Mouse (Mus musculus): ENCODE results near the gene Fcgr3. TPM values are rescaled to one million over a fixed set of nuclear protein-coding genes. Genes with fewer than 3 reads are reported as not detected.

The Fcgr3 gene
- polyA plus RNA-seq, 1 experiment: 56.7 TPM

DNA sequence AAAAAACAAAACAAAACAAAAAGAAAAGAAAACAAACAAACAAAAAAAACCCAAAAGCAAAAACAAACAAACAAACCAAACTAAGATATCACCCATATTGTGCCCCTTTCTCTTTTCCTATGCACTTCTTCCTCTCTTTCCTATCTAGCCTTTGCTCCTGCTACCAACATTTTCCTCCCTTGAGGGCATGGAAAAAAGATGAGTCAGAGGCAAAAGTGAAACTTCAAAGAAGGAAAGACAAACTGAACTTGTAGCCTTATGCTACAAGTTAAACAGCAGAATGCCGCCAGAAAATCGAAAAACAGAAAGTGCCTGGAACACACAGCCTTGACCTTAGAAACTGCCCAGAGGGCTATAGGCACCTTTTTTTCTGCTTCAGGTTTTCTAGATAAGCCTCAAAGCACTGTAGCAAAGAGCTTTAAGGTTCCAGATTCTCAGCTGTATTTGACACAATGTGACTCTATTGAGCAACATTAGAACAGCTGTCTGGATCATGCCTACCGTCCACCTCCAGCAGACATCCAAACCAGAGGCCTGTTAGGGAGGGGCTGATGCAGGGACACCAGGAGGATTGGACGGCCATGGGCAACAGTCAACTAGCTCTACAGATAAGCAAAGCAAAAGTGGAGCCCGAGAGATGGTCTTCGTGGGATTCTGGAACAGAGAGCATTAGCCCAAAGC lies 47.9 kb downstream of the Fcgr3 start:
- no peak for TF ChIP-seq POLR2A (IDR thresholded peaks at IDR 0.05; ENCODE audit: borderline replicate concordance, control insufficient read depth, low read depth, low read length)
- no peak for TF ChIP-seq CTCF (IDR thresholded peaks at IDR 0.05; ENCODE audit: control insufficient read depth, insufficient read depth, low read length)
- 38% methylated on average over 6 of the region's 6 CpGs for WGBS
- H3K4me3 ChIP-seq (replicated peaks; ENCODE audit: control insufficient read depth, low read depth, low read length): peak overlapping the region; percentile 2
- peak overlapping the region; percentile 96 for H3K27ac ChIP-seq (ENCODE audit: control insufficient read depth, insufficient read depth, low read depth, low read length, poor library complexity)
- peaks cover 1% of the 10 kb centered on the region; the same call in 1 of the 2 replicates for H3K4me1 ChIP-seq (ENCODE audit: control insufficient read depth, insufficient read depth, low read length)

DNA sequence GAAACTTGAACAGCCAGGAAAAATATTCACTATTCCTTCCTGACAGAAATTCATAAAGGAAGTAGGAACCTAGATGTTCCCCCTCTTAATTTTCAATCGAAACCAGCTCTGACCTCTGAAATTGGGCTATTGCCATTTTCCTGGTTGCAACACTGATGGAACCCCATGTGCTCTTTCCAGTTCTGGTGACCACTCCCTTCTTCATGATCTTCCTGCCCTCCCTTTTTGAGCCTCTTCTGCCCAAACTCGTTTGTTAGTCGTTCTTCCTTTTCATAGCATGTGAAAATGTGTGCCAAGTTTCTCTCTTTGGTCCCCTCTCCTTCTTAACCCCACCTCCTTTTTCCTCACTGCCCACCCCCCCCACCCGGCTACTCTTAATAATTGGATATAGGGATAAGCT lies 53.0 kb downstream of the Fcgr3 start:
- H3K4me3 ChIP-seq (replicated peaks; ENCODE audit: control insufficient read depth, low read depth, low read length): no peak overlapping the region
- TF ChIP-seq CTCF (IDR thresholded peaks at IDR 0.05; ENCODE audit: control insufficient read depth, insufficient read depth, low read length): no peak
- TF ChIP-seq POLR2A (IDR thresholded peaks at IDR 0.05; ENCODE audit: borderline replicate concordance, control insufficient read depth, low read depth, low read length): no peak
- 47% methylated on average over 4 of the region's 4 CpGs for WGBS
- H3K27ac ChIP-seq (ENCODE audit: control insufficient read depth, insufficient read depth, low read depth, low read length, poor library complexity): no peak overlapping the region
- H3K4me1 ChIP-seq (ENCODE audit: control insufficient read depth, insufficient read depth, low read length): peaks cover under 1% of the 10 kb centered on the region; the same call in 1 of the 2 replicates

DNA sequence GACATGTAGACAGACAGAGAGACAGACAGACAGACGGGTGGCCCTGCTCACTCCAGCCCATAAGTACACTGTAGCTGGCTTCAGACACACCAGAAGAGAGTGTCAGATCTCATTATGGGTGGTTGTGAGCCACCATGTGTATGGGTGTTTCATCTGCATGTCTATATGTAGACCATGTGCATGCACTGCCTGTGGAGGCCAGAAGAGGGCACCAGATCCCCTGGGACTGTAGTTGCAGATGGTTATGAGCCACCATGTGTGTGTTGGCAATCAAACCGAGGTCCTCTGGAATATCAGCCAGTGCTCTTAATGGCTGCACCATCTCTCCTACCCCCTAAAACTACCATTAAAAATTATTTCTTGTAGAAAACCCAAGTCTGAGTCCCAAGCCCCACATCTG lies 57.8 kb downstream of the Fcgr3 start:
- TF ChIP-seq POLR2A (IDR thresholded peaks at IDR 0.05; ENCODE audit: borderline replicate concordance, control insufficient read depth, low read depth, low read length) (no peak), CTCF (IDR thresholded peaks at IDR 0.05; ENCODE audit: control insufficient read depth, insufficient read depth, low read length) (peak; percentile 77)
- H3K4me3 ChIP-seq (replicated peaks; ENCODE audit: control insufficient read depth, low read depth, low read length): no peak overlapping the region
- 75% methylated on average over 2 of the region's 2 CpGs for WGBS
- H3K4me1 ChIP-seq (ENCODE audit: control insufficient read depth, insufficient read depth, low read length): peaks cover 2% of the 10 kb centered on the region; the same call in 1 of the 2 replicates
- peak overlapping the region; percentile 83 for H3K27ac ChIP-seq (ENCODE audit: control insufficient read depth, insufficient read depth, low read depth, low read length, poor library complexity)

DNA sequence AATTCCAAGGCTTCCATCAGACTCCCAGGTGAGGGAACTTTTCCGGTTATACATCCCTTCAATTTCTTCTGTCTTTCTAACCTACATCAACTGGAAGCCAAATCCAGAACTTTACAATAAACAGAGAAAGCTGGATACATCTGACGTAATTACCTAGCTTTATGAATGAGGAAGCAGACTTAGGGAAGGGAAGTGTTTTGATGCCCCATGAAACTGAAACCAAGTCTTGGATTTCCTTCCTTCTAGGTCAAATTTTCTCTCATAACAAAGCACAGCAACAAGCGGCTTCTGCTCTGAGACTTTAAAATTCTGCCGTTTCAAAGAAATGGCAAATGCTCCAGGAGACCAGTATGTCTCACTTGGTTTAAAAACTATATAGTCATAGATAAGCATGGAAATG lies 58.4 kb downstream of the Fcgr3 start:
- Histone ChIP-seq H3K4me3 (replicated peaks; ENCODE audit: control insufficient read depth, low read depth, low read length) (no peak overlapping the region), H3K27ac (ENCODE audit: control insufficient read depth, insufficient read depth, low read depth, low read length, poor library complexity) (peak overlapping the region; percentile 83; the same call in 1 of the 2 replicates), H3K4me1 (ENCODE audit: control insufficient read depth, insufficient read depth, low read length) (peaks cover 2% of the 10 kb centered on the region; the same call in 1 of the 2 replicates)
- TF ChIP-seq CTCF (IDR thresholded peaks at IDR 0.05; ENCODE audit: control insufficient read depth, insufficient read depth, low read length): no peak
- TF ChIP-seq POLR2A (IDR thresholded peaks at IDR 0.05; ENCODE audit: borderline replicate concordance, control insufficient read depth, low read depth, low read length): no peak
- 25% methylated on average over 4 of the region's 4 CpGs for WGBS

DNA sequence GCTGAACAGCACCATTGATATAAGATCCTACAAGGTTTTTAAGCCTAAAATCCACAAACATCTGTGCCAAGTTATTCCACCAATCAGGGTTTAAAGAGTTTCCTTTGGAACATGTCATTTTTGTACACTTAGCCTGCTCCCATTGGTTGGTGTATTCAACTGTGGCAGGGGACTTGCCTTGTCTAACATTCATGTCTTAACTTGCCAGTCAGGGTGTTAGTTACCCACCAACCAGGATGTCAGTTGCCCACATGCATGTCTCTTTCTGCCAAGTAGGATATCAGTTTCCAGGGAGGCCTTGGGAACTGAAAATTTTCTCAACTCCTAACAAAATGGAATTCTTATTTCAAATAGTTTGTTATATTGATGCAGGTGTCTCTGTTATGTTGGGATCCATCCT lies 59.1 kb downstream of the Fcgr3 start:
- TF ChIP-seq CTCF (IDR thresholded peaks at IDR 0.05; ENCODE audit: control insufficient read depth, insufficient read depth, low read length): no peak
- no peak for TF ChIP-seq POLR2A (IDR thresholded peaks at IDR 0.05; ENCODE audit: borderline replicate concordance, control insufficient read depth, low read depth, low read length)
- no peak overlapping the region for H3K4me3 ChIP-seq (replicated peaks; ENCODE audit: control insufficient read depth, low read depth, low read length)
- H3K4me1 ChIP-seq (ENCODE audit: control insufficient read depth, insufficient read depth, low read length): peaks cover 2% of the 10 kb centered on the region; the same call in 1 of the 2 replicates
- H3K27ac ChIP-seq (ENCODE audit: control insufficient read depth, insufficient read depth, low read depth, low read length, poor library complexity): no peak overlapping the region

DNA sequence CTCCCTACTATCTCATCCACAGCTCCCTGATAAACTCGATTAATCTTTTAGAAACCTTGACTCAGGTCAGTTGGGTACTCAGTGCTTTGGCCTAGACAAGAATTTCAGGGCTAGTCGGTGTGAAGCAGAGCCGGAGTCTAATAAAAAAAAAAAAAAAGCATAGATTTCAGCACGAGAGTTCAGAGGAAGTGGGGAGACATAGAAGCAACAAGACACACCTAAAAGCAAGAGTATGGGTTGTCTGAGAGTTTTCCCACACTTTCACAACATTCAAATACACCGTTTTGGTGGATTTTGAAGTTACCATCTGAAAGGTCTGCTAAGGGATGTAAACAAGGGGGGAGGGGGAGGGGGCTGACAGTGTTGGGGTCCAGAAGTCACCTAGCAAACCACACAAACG lies 59.7 kb downstream of the Fcgr3 start:
- WGBS: 55% methylated on average over 6 of the region's 6 CpGs
- no peak overlapping the region for H3K27ac ChIP-seq (ENCODE audit: control insufficient read depth, insufficient read depth, low read depth, low read length, poor library complexity)
- peaks cover 2% of the 10 kb centered on the region; the same call in 1 of the 2 replicates for H3K4me1 ChIP-seq (ENCODE audit: control insufficient read depth, insufficient read depth, low read length)
- H3K4me3 ChIP-seq (replicated peaks; ENCODE audit: control insufficient read depth, low read depth, low read length): no peak overlapping the region
- no peak for TF ChIP-seq CTCF (IDR thresholded peaks at IDR 0.05; ENCODE audit: control insufficient read depth, insufficient read depth, low read length)
- TF ChIP-seq POLR2A (IDR thresholded peaks at IDR 0.05; ENCODE audit: borderline replicate concordance, control insufficient read depth, low read depth, low read length): no peak

Other genes with a start within 250 kb of the Fcgr3 start
- gene Atf6, start 197.2 kb downstream of the Fcgr3 start, polyA plus RNA-seq (2011; ENCODE audit: insufficient read depth, insufficient read length, low replicate concordance, missing spikeins): 3.8 and 7.7 TPM in 2 replicates
- 2.4 and 4.4 TPM in 2 replicates for gene Gm26620, start 179.9 kb downstream of the Fcgr3 start, polyA plus RNA-seq (2011; ENCODE audit: insufficient read depth, insufficient read length, low replicate concordance, missing spikeins)
- gene Dusp12, start 179.4 kb downstream of the Fcgr3 start, polyA plus RNA-seq (2011; ENCODE audit: insufficient read depth, insufficient read length, low replicate concordance, missing spikeins): 7.5 and 18.2 TPM in 2 replicates
- not detected in 2 replicates for gene Fcrlb, start 152.0 kb downstream of the Fcgr3 start, polyA plus RNA-seq (2011; ENCODE audit: insufficient read depth, insufficient read length, low replicate concordance, missing spikeins)
- gene Fcrla, start 137.4 kb downstream of the Fcgr3 start, polyA plus RNA-seq (2011; ENCODE audit: insufficient read depth, insufficient read length, low replicate concordance, missing spikeins): 18.2 and 44.1 TPM in 2 replicates
- gene Fcgr2b, start 88.4 kb downstream of the Fcgr3 start, polyA plus RNA-seq (2011; ENCODE audit: insufficient read depth, insufficient read length, low replicate concordance, missing spikeins): 23.0 and 75.4 TPM in 2 replicates
- gene Fcgr4, start 46.0 kb downstream of the Fcgr3 start, polyA plus RNA-seq (2011; ENCODE audit: insufficient read depth, insufficient read length, low replicate concordance, missing spikeins): 10.4 and 24.3 TPM in 2 replicates
- gene Cfap126, start 49.0 kb upstream of the Fcgr3 start, polyA plus RNA-seq (2011; ENCODE audit: insufficient read depth, insufficient read length, low replicate concordance, missing spikeins): not detected in 2 replicates
- gene Sdhc, start 85.7 kb upstream of the Fcgr3 start, polyA plus RNA-seq (2011; ENCODE audit: insufficient read depth, insufficient read length, low replicate concordance, missing spikeins): 63.6 and 72.1 TPM in 2 replicates
- not detected in 2 replicates for gene Mpz, start 85.8 kb upstream of the Fcgr3 start, polyA plus RNA-seq (2011; ENCODE audit: insufficient read depth, insufficient read length, low replicate concordance, missing spikeins)
- 4.3 and 5.1 TPM in 2 replicates for gene Pcp4l1, start 131.3 kb upstream of the Fcgr3 start, polyA plus RNA-seq (2011; ENCODE audit: insufficient read depth, insufficient read length, low replicate concordance, missing spikeins)
- 0.80 and 1.0 TPM in 2 replicates for gene Nr1i3, start 149.0 kb upstream of the Fcgr3 start, polyA plus RNA-seq (2011; ENCODE audit: insufficient read depth, insufficient read length, low replicate concordance, missing spikeins)
- 10.8 and 20.1 TPM in 2 replicates for gene Tomm40l, start 157.6 kb upstream of the Fcgr3 start, polyA plus RNA-seq (2011; ENCODE audit: insufficient read depth, insufficient read length, low replicate concordance, missing spikeins)
- 66.3 and 203 TPM in 2 replicates for gene Apoa2, start 160.1 kb upstream of the Fcgr3 start, polyA plus RNA-seq (2011; ENCODE audit: insufficient read depth, insufficient read length, low replicate concordance, missing spikeins)
- gene Fcer1g, start 169.4 kb upstream of the Fcgr3 start, polyA plus RNA-seq (2011; ENCODE audit: insufficient read depth, insufficient read length, low replicate concordance, missing spikeins): 102 and 317 TPM in 2 replicates
- 0.25 TPM in 1 of 2 replicates, not detected in the other for gene Adamts4, start 185.5 kb upstream of the Fcgr3 start, polyA plus RNA-seq (2011; ENCODE audit: insufficient read depth, insufficient read length, low replicate concordance, missing spikeins)
- 109 and 134 TPM in 2 replicates for gene Ndufs2, start 186.5 kb upstream of the Fcgr3 start, polyA plus RNA-seq (2011; ENCODE audit: insufficient read depth, insufficient read length, low replicate concordance, missing spikeins)
- gene B4galt3, start 205.4 kb upstream of the Fcgr3 start, polyA plus RNA-seq (2011; ENCODE audit: insufficient read depth, insufficient read length, low replicate concordance, missing spikeins): 29.8 and 67.5 TPM in 2 replicates
- 197 and 282 TPM in 2 replicates for gene Ppox, start 216.3 kb upstream of the Fcgr3 start, polyA plus RNA-seq (2011; ENCODE audit: insufficient read depth, insufficient read length, low replicate concordance, missing spikeins)
- gene Usp21, start 223.1 kb upstream of the Fcgr3 start, polyA plus RNA-seq (2011; ENCODE audit: insufficient read depth, insufficient read length, low replicate concordance, missing spikeins): 39.1 and 60.0 TPM in 2 replicates
- gene Ufc1, start 230.1 kb upstream of the Fcgr3 start, polyA plus RNA-seq (2011; ENCODE audit: insufficient read depth, insufficient read length, low replicate concordance, missing spikeins): 34.0 and 84.2 TPM in 2 replicates